Mouse (Mus musculus) olfactory bulb, adult 2 months (tissue): ENCODE data around the gene Nacc1.

Source experiments
- CTCF ChIP-seq: fragments of 200-500 bp; IDR thresholded peaks from 2 replicates; pipeline ENCODE4 v1.5.1; 2012; ENCODE audit warnings: low read depth, mild to moderate bottlenecking, low read length, moderate library complexity; ENCODE audit not compliant: insufficient read depth
- POLR2A ChIP-seq: fragments of 200-500 bp; IDR thresholded peaks from 2 replicates; pipeline ENCODE4 v1.6.1; 2012; ENCODE audit warnings: mild to moderate bottlenecking, low read depth, low read length, moderate library complexity; ENCODE audit not compliant: insufficient read depth

DNA sequence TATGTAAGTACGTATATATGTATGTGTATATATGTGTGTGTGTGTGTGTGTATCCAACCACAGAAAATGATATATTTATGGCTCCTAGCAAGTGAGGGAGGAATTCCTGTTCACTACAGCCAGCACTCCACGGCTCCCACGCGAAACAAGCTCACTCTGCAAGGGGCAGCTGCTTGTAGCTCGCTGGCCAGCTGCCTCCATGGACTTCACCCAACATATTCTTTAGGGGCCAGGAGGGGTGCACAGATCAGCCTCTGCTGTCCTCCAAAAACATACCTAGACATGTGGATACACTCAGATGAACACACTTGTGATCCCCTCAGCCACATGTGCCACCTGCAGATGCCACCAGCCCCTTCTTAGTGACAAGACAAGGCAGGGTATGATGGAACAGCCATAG lies 44.9 kb upstream of the Nacc1 start:
- TF ChIP-seq CTCF (no peak), POLR2A (no peak)
